Mouse (Mus musculus) skeletal muscle tissue, adult 2 months (tissue): ENCODE results near the gene H2afb1.
"Not testable (repeated sequence)": the region's sequence is repeated elsewhere in the genome, so short reads cannot be mapped to it uniquely, and the experiment has no call there.

ENCODE experiments used
- DNase-seq: peaks from one replicate; pipeline ENCODE4 v3.0.0-alpha.2; 2012; ENCODE audit warnings: low read depth, low spot score

H2afb1 gene

DNA sequence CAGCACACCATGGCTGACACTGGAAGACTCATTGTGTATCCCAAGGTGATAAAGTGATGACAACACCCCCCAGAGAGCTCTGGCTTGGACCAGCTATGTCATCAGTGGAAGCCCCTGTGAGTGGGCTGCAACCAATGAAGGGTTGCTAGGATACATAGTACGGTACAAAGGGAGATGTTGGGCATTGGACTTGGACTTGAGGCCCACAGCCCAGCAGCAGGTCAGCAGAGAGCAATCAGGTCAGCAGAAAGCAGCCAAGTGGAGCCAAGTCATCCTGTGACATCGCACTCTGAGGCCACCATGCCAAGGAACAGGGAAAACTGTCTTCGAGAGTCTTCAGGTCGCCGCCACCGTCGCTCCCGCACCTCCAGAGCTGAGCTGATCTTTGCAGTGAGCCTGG, at the start of gene H2afb1:
Gene H2afb1, plus strand, starts transcription at position 301 of the 400 bp plus-strand sequence.
- not testable (repeated sequence) for DNase-seq

DNA sequence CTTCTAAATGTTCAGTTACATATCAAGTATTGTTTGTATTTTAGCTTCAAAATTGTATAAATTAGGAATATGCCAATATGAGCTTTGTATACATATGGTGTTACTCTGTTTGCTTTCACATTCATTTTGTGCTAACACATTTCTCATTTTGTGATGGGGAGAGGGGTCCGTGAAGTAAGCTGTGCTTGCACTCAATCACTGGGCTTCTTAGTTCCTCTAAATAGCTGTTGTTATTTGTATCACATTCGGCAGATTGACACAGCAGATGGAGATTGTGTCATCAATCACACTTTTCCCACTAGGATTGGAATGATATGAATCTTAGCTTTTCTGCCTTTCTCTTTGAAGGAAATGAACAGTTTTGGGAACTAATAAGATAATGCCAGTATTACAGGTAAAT, 21.5 kb downstream of the H2afb1 start:
- DNase-seq = no peak
